Mouse (Mus musculus) brain, adult 2 months (tissue): ENCODE measurements around the gene Dkkl1.

ENCODE experiments used
- DNase-seq: peaks from one replicate; pipeline ENCODE4 v3.0.0; 2011; ENCODE audit warnings: low read depth, low spot score

Dkkl1 gene

GRCm38 (mm10) chr7:45229459-45230203, 17.7 kb upstream of the Dkkl1 start:
- DNase-seq: no peak

DNA sequence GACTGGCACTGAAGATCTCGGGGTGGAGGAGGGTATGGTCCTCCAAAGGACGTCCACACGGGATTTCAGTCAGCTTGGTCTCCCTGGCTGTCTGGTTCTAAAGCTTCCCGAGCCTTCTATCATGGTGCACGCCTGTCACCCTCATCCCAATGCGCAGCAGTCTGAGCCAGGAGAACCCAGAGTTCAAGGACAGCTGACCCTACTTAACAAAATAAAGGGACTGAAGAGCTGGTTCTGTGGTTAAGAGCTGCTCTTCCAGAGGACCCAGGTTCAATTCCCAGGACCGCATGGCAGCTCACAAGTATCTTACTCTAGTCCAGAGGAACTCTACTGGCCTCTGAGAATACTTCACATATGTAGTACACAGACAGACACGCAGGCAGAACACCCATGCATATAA, 17.1 kb upstream of the Dkkl1 start:
- DNase-seq: no peak

GRCm38 (mm10) chr7:45228548-45228947, 16.6 kb upstream of the Dkkl1 start:
- DNase-seq: no peak

DNA sequence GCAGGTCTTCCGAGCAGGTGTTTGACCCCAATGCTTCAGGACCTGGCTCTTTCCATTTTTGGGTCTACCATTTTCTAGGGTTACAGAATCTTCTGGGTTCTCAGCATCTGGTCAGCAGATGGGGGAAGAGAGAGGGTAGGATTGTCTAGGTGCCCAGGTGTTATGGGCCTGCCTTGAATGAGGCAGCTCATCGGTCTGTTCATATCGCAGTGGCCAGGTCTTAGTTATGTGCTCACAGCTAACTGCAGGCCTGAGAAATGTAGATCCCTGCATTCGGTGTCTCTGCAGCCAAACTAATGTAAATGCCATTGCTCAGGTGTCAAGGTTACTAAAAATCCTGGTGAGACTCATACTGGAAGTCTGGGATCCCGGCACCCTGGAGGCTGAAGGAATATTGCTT, 14.5 kb upstream of the Dkkl1 start:
- DNase-seq: no peak

DNA sequence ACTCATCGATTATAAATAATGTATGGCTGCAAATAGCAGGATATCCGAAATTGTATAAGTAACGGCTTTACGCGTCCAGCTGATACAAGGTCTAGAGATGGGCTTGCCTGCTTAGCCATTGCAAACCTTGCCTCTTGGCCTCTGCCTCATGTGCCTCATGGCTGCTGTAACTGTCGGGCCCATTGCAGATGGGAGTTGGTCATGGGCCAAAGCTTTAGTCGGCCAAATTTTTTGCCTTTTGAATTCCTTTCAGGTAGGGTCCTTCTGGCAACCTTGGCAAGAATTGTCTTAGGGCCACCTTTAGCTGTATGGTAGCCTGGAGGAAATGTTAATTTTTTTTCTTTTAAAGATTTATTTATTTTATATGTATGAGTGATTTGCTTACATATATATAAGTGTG, 12.9 kb upstream of the Dkkl1 start:
- DNase-seq: no peak

GRCm38 (mm10) chr7:45221680-45222079, 9.7 kb upstream of the Dkkl1 start:
- no peak for DNase-seq

- no peak for DNase-seq
Measured at GRCm38 (mm10) chr7:45216442-45217183, 4.7 kb upstream of the Dkkl1 start.

DNA sequence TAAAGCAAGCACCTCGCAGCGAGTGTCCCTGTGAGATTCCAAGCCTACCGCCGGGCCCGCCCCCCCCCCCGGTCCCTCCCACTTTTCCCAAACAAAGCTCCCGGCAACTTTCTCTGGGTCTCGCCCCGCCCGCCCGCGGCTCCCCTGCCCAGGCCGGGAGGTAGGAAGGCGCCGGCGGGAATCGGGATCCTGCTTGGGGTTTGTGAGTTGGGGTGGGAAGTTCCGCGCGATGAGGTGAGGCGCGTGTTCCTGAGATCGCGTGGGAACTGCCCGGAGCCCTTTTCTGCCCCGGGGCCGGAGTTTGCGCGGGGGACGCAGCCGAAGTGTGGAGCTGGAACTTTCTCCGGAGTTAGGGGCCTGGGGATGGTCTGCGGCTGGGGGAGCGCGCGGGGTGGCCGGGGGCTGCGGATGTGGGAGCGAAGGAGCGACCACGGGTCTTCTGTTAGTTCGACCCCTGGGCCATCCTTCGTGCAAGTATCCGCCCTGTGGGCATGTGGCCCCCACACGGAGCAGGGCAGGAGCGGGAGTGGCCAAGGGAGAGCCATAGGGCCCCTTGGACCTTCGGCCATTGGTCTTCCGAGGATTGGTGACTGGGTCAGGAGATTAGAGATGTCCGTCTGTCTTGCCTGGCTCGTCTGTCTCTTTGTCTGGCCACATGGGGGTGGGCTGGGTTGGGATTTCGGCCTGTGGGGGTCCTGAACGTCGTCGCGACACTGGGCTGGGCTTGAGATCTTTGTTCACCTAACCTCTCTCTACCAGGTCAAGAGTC, 3.9 kb upstream of the Dkkl1 start, which contains the start of gene Tead2:
Gene Tead2 (plus strand): TSS at position 81 of the 769 bp plus-strand sequence.
- DNase-seq: no peak

DNA sequence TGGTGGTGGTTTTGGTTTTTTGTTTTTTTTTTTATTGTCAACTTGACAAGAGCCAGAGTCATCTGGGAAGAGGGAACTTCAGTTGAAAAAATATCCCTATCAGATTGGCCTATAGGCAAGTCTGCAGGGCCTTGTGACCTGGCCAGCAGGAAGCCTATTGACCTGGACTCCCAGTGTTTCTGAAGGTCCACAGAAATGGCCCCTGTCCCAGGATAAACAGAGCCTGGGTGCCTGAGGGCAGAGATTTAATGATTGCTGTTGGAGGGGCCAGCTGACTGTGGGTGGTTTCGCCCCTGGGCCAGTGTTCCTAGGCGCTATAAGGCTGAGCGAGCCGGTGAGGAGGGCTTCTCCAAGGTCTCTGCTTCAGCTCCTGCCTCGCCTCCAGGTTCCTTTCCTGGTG, 1.8 kb upstream of the Dkkl1 start:
- DNase-seq: no peak

DNA sequence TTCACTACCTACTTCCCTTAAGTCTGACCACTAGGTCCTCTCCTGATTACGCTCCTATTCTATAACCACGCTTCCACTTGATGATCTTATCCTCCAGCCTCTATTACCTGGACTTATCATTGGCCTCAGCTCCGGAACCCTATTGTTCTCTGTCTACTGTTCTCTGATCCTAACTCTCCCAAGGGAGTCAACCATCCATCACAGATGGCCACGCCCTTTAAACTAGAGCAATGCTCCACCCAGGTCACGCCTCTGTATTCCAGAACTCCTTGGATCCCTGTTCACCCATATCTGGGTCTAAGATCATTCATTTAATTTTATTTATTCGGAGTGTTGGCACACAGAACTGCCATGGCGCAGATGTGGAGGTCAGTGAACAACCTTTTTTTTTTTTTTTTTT, 409 bp upstream of the Dkkl1 start:
- no peak for DNase-seq

GRCm38 (mm10) chr7:45211070-45211469, 877 bp downstream of the Dkkl1 start:
- no peak for DNase-seq

DNA sequence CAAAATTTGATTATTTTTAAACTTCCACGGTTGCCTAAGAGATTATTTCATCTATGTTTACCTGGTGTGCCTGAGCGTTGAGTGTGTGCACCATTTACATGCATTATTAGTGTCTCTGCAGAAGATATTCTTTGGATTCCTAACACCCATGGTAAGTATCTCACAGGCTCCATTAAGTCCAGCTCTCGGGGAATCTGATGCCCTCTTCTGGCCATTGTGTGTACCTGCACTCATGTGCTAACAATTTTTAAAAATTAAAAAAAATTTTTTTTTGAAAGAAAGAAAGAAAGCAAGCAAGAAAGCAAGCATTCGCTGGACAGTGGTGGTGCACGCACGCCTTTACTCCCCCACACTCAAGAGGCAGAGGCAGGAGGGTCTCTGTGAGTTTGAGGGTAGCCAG, 3.7 kb downstream of the Dkkl1 start:
- no peak for DNase-seq

- peak; percentile 99 for DNase-seq
Measured at GRCm38 (mm10) chr7:45204380-45205143, 7.4 kb downstream of the Dkkl1 start, which contains the start of gene Ccdc155. TSS of gene Ccdc155 (minus strand) at chr7:45204892.

GRCm38 (mm10) chr7:45202654-45203053, 9.3 kb downstream of the Dkkl1 start:
- peak; percentile 86 for DNase-seq

DNA sequence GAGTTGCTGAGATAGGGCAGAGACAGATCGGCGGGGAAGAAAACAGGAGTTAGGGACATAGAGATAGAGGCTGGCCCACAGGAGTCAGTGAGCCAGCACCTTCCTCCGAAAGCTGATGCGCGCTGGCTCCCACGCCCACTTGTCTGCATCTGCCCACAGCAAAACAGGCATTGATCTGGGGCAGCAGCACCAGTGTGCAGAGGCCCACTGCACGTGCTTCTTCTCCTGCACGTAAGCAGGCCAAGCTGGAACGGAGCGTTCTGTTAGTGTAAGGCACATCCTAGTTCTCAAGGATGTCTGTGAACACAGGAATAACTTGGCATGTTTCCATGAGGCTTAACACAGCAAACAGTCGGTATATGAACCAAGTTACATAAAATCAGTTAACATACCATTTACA, 13.0 kb downstream of the Dkkl1 start:
- peak; percentile 79 for DNase-seq

DNA sequence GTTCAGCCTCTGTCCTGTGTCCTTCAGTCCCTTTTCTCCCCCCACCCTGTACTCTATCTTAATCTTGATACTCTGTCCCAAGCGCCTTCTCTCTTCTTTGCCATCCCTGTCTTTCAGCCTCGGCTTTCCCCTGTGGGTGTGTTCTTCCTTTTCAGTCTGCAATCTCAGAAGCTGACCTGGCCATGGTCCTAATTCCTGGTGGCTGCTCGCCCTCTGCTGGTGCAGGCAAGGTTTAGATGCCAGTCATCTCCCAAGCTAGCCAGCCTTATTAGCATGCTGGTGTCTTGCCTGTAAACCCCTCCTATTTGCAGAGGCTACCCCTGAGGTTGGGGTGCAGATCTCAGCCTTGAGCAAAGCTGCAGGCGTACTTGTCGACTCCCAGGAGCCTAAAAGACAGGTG, 13.5 kb downstream of the Dkkl1 start:
- DNase-seq: peak; percentile 96

DNA sequence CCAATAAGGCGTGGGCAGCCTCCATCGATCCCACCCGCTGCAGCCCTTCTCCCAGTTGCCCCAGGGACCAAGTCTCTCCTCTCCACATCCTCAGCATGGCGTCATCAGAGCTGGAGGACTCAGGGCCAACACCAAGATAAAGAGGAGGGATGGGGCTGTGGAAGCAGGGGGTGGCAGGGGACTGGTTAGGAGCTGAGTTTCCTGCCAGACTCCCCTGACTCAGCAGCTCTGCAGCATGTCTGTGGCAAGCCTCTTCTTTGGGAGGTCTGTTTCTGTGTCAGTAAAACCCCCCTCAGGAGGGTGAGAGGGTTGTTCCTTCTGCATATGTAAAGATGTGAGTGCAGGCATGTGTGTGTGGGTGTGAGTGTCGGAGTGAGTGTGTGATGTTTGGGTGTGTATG, 15.0 kb downstream of the Dkkl1 start:
- DNase-seq: peak; percentile 74

DNA sequence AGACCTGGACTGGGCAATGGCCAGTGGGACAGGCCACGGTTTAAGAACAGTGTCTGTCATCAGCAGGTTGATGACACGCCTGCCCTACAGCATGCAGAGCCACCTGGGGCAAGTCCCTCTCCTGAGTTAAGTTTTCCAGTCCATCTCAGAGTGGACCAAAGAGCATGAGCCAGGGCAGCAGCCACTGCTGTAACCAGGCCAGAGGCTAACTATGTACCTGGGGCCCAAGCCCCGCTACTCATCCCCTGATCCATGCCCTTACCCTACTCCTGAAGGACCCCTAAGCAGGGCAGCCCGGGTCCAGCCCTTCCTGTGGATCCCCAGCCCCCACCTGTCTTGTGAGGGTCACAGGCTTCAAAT, 15.8 kb downstream of the Dkkl1 start:
- DNase-seq: no peak

DNA sequence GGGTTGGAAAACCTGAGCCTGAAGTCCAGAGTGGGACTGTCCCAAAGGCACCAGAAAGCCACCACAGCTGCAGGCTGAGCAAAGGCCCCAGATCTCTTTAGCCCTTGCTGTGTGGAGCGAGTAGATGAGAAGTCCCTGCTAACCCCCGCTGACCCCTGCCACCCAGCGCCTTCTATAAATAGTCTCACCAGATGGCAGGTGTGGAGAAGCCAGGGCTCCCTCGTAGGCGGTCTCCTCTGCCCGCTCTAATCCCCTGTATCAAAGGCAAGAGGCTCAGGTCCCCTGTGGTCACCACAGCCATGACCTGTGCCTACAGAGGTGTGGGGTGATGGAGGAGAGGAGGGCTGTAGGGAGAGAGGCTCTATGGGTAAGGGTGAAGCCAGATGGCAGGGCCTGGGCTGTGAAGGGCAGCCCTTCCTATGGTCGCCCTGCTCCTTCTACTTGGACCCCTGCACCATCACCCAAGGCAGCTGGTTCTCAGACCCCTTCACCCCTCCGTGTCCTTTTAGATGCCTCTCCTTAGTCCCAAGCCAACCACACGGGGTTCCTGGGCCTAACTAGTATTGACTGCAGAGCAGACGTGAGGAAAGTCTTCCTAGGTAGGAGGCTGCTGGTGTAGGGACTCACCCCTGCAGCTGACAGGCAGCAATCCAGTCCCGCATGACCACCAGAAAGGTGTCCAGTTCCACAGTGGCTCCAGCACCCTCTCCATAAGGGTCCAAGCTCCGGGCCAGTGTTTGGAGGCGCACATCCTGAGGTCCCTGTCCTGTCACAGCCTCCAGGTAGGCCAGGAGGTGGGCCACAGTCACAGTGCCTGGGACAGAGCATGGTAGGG, 16.4 kb downstream of the Dkkl1 start:
- DNase-seq: peak; percentile 47

DNA sequence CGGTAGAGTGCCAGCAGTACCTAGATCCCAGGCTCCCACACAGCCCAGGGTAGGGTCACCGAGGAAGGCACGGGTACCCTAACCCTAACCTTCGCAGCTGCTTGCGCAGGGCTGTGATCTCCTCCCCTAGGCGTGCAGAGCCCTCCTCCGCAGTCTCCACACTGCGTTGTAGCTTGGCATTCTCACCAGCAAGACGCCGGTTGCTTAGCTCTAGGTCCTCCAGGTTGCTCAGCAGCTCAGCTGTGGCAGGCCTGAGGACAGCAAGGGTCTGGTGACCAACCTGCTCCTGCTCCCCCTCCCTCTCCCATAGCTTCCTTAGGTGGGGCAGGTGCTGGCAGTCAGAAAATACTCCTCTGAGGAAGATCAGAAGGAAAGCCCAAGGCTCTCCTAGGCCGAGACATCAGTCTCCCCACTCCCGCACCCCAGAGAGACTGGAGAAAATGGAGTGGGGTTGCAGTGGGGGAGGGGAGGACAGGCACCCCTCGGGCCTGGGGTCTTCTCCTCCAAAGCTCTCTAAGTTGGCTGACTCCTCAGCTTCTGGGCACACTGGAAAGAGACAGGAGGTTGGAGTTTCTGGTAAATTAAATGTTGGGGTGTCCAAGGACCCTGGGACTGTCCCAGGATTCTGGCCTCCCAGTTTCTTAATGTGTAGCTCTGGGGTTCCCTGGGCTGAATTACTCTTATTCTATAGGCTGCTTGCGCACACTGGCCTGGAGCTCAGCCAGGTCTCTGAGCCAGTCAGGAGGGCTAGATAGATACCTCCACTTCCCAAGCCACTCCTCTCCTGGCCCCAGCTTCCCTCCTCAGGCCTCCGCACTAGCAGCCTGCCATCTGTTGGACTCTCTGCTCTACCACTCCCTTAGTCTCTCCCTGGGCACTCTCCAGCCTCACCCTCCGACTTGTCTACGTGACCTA, 17.8 kb downstream of the Dkkl1 start:
- peak; percentile 91 for DNase-seq
